Comparison of ENCODE assay signal across 8 mouse cellular contexts in the genomic region with DNA sequence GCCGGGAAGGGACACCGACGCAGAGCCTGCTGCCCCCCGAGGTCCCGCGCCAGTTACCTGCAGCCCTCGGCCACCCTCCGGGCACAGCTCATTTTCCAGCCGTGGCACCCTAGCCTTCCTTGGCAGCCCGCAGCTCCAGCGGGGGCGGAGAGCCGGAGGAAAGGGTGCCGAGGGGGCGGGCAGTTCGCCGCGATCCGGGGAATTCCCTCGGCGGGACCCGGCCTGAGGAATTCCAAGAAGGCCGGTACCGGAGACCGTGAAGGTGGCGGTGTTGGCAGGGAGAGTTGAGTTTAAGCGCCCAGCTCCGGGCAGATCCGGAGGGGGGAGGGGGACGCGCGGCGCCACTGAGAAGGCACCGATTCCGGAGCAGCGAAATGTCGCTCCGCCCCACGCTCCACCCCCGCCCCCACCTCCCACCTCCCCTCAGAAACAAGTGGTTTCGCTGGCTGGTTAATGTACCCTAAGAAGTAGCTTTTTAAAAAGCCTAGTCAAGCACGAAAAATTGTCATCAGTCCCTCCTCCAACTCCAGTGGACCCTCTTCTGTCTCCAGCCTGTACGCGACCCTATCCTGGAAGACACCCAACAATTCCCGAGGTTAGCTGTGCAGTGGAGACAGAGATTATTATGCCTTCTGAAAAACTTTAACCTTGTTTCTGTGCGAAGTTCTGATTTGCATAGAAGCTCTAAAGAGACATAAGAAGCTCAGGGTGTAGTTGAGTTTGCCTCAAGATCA. TPM values are rescaled to one million over a fixed set of nuclear protein-coding genes. Genes with fewer than 3 reads are reported as not detected.
A peak's percentile ranks its signal among the peaks of the same experiment; 100 is the strongest.
DNase-seq lines count a peak whose midpoint lies in the region; ATAC-seq and TF ChIP-seq lines count a peak whose summit lies in the region.

No protein-coding gene starts in this region.

- peak overlapping the region; percentile 84 for H3K27ac ChIP-seq in gastrocnemius, adult 2 months
- H3K27ac ChIP-seq in hindbrain, embryonic 16.5 days (ENCODE audit: low read depth, low read length), result peak overlapping the region; percentile 63; the same call in 1 of the 2 replicates

- H3K4me1 ChIP-seq in hindbrain, embryonic 16.5 days (ENCODE audit: control insufficient read depth, insufficient read depth, low read depth, low read length), result peaks cover 21% of the 10 kb centered on the region

- peak; percentile 82 for ATAC-seq in hindbrain, embryonic 16.5 days
- ATAC-seq in monocyte, adult 5-6 weeks (replicated peaks; ENCODE audit: insufficient number of reproducible peaks, low FRiP score, low TSS enrichment, poor library complexity, severe bottlenecking), result no peak

- TF ChIP-seq CTCF in gastrocnemius, adult 2 months (IDR thresholded peaks at IDR 0.05), result no peak

- peak overlapping the region; percentile 87 for H3K4me3 ChIP-seq in gastrocnemius, adult 2 months
- peak overlapping the region; percentile 69 for H3K4me3 ChIP-seq in hindbrain, embryonic 16.5 days (ENCODE audit: low read length)

- peak overlapping the region; percentile 92 for H3K4me2 ChIP-seq in hindbrain, embryonic 16.5 days (ENCODE audit: low read length)

- no peaks in the 10 kb centered on the region for H3K9me3 ChIP-seq in hindbrain, embryonic 16.5 days (ENCODE audit: control insufficient read depth, low read length)

- WGBS in hindbrain, embryonic 16.5 days, result under 1% methylated on average over 42 of the region's 46 CpGs

- no peaks in the 10 kb centered on the region for H3K36me3 ChIP-seq in hindbrain, embryonic 16.5 days (ENCODE audit: control insufficient read depth, insufficient read depth, low read length)

- intact Hi-C loops in gastrocnemius, adult 2 months (cut with DNase I), result loop anchor here (2.0 kb wide), 1 partner anchor 119 kb away; the partner anchor contains the start of genes Rwdd4a and Trappc11

- peaks cover 31% of the 10 kb centered on the region for H3K27me3 ChIP-seq in hindbrain, embryonic 16.5 days (replicated peaks; ENCODE audit: control insufficient read depth, insufficient read depth, low read length)

- DNase-seq in R1 (ENCODE audit: low read depth, low spot score), result peak; percentile 49
- peak; percentile 24 to 57 for DNase-seq in cerebellum, postnatal 25 days
- DNase-seq in gastrocnemius, adult 2 months, result peak; percentile 55
- DNase-seq in left cerebral cortex, adult 18-20 months (ENCODE audit: low spot score in 2 of 2), result peak; percentile 20 to 51
- peak; percentile 68 for DNase-seq in lung, postnatal 10 days
- DNase-seq in right cerebral cortex, adult 2 months (ENCODE audit: low spot score in 2 of 2), result peak; percentile 54 to 59

- H3K9ac ChIP-seq in hindbrain, embryonic 16.5 days (ENCODE audit: low read depth, low read length), result peak overlapping the region; percentile 64

RNA-seq across cellular contexts. Expression of gene Stox2, which starts 32.5 kb away (rescaled TPM):
- 1 to 10 TPM; 7.3 to 9.5 TPM for total RNA-seq in gastrocnemius, adult 2 months (2021)
- 28.5 and 30.3 TPM in 2 replicates for polyA plus RNA-seq in hindbrain, embryonic 16.5 days (2015; fragmentation: Nextera tagmentation; extraction: Ambion mirVana)
- total RNA-seq in left cerebral cortex, adult 18-20 months (2021), result 10 to 100 TPM; 77.8 to 80.3 TPM
- not detected in 3 replicates for total RNA-seq in monocyte, adult 5-6 weeks (2017)

Comparison
In these comparisons a context has a peak if more than half of its experiments do, and no peak if none do; other contexts are left out.
1. RNA of gene Stox2, which starts 32.5 kb away (total RNA-seq): 77.8 to 80.3 TPM in left cerebral cortex, adult 18-20 months; 7.3 to 9.5 TPM in gastrocnemius, adult 2 months and not detected in monocyte, adult 5-6 weeks; every median in the first group is over 4 times any median in the second.
2. Peak in every context shown above with its lines, with median percentiles within 50 percentile points of each other: DNase-seq.